Mouse (Mus musculus): ENCODE data around the gene C130032M10Rik. TPM values are rescaled to one million over a fixed set of nuclear protein-coding genes. Genes with fewer than 3 reads are reported as not detected.
"Not testable (repeated sequence)": the region's sequence is repeated elsewhere in the genome, so short reads cannot be mapped to it uniquely, and the experiment has no call there.

C130032M10Rik gene
- total RNA-seq, 2 experiments from 2014 or later: not detected

GRCm38 (mm10) chr9:114512831-114513230 is 2.7 kb upstream of the C130032M10Rik start:
- ATAC-seq (replicated peaks; ENCODE audit: low FRiP score, poor library complexity, severe bottlenecking): no peak

DNA sequence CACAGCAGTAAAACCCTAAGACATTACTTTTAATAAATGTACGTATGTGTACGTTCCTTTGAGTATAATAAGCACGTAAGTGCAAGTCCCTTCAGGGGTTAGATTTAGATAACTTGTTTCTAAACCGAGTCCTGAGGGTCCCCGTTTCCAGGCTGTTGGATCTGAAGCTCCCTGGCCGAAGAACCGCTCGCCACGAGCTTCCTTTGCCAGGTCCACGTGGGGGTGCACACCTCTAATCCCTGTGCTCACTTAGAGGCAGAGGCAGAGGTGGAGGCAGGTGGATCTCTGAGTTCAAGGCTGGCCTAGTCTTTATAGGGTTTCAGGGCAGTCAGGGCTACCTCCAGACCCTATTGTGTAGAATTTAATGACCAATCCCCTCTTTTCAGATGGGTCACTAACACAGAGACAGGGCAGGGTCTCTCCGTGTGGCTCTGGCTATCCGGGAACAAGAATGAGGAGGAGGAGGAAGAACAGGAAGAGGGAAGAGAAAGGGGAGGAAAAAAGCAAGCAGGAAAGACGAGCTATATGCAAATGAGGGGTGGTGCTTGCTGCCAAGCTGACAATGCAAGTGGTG is 2.5 kb downstream of the C130032M10Rik start:
- no peak for ATAC-seq (replicated peaks; ENCODE audit: low FRiP score, poor library complexity, severe bottlenecking)

DNA sequence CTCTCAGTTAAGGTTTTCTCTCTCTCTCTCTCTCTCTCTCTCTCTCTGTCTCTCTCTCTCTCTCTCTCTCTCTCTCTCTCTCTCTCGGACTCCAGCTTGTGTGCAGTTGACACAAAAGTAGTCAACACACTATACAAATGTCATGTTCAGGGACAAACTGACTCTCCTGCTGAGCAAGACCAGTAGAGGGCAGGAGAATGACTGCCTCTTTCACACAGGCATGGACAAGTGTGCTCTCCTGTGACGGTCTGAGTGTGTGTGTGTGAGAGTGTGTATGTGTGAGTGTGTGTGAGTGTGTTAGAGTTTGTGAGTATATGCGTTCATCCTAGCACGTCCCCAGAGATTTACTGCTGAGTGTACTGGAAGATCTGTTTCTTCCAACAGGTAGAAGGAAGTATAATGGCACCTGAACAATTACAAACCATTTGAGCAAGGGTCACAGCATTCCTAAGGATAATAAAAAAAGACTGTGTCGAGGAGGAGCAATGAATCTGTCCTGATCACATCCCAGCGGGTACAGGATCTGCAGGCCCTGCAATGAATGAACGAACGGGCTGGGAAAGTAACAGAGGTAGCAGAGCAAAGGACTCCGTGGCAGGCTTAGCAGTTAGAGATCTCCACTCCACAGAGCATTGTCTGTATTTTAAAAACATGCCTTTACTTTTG is 3.4 kb downstream of the C130032M10Rik start:
- ATAC-seq (replicated peaks; ENCODE audit: low FRiP score, poor library complexity, severe bottlenecking): no peak

GRCm38 (mm10) chr9:114520529-114520928 is 5.0 kb downstream of the C130032M10Rik start:
- ATAC-seq (replicated peaks; ENCODE audit: low FRiP score, poor library complexity, severe bottlenecking): not testable (repeated sequence)

- ATAC-seq (replicated peaks; ENCODE audit: low FRiP score, poor library complexity, severe bottlenecking): no peak
These were observed 6.5 kb downstream of the C130032M10Rik start for GRCm38 (mm10) chr9:114522041-114522440.

- ATAC-seq (replicated peaks; ENCODE audit: low FRiP score, poor library complexity, severe bottlenecking): no peak
These were observed 7.0 kb downstream of the C130032M10Rik start for GRCm38 (mm10) chr9:114522501-114522900.

DNA sequence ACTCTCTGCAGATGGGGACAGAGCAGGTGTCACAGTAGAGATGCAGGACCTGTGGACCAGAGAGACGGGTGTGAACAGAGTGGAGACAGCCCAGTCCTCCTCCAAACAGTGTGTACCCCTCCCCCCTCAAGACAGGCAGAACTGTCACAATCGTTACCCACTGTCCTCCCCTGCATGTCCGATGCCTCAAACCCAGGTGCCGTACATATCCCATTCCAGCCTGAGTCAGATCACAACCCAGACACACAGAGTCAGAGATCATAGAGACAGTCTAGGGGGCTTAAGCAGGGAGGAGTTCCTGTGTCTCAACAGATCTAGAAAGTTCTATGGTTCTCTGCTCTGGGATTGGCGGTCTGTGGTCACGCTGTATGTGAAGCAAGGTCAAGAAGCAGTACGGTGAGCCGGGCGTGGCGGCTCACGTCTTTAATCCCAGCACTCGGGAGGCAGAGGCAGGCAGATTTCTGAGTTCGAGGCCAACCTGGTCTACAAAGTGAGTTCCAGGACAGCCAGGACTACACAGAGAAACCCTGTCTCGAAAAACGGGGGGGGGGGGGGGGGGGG is 9.7 kb downstream of the C130032M10Rik start:
- no peak for ATAC-seq (replicated peaks; ENCODE audit: low FRiP score, poor library complexity, severe bottlenecking)

GRCm38 (mm10) chr9:114525891-114526290 is 10.4 kb downstream of the C130032M10Rik start:
- no peak for ATAC-seq (replicated peaks; ENCODE audit: low FRiP score, poor library complexity, severe bottlenecking)

DNA sequence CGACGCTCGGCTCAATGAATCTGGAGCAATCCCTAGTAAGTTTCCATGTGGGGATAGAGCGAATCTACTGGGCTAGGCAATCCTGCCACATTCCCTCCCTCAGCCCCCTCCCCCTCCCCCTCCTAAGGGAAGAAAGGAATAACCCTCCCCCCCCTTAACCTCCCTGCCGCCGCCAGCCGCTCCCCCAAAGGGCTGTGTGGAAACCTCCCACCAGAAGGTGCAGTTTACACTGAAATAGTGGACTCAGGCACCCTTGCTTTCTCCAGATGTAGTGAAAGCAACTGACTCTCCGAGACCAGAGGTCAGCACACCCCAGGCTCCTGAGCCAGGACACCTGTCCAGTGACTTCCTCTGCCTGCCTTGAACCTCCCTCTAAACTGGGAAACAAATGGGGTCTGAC is 11.1 kb downstream of the C130032M10Rik start:
- ATAC-seq (replicated peaks; ENCODE audit: low FRiP score, poor library complexity, severe bottlenecking): no peak

- ATAC-seq (replicated peaks; ENCODE audit: low FRiP score, poor library complexity, severe bottlenecking): no peak
These were observed 11.6 kb downstream of the C130032M10Rik start for GRCm38 (mm10) chr9:114527085-114527484.

- ATAC-seq (replicated peaks; ENCODE audit: low FRiP score, poor library complexity, severe bottlenecking): no peak
These were observed 12.6 kb downstream of the C130032M10Rik start for GRCm38 (mm10) chr9:114527992-114528679.

- ATAC-seq (replicated peaks; ENCODE audit: low FRiP score, poor library complexity, severe bottlenecking): no peak
These were observed 13.2 kb downstream of the C130032M10Rik start for GRCm38 (mm10) chr9:114528680-114529048.

GRCm38 (mm10) chr9:114531276-114531675 is 15.8 kb downstream of the C130032M10Rik start:
- ATAC-seq (replicated peaks; ENCODE audit: low FRiP score, poor library complexity, severe bottlenecking): no peak

DNA sequence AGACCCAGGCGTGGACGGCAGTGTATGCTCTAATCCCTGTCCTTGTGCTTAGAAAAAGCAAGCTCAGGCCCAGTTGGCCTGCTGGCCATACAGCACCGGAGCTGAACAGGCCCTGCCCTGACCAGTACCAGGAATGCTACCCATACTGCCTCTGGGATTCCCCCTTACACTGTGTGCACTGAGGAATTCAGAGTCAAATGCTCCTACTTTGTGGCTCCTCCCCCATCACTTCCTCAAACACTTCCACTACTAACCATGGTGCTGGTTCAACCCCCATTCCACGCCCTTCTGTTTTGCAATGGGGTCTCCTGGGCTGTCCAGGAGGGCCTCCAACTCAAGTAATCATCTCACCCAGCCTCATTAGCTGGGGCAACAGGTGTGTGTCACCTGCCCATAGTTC is 18.4 kb downstream of the C130032M10Rik start:
- no peak for ATAC-seq (replicated peaks; ENCODE audit: low FRiP score, poor library complexity, severe bottlenecking)

GRCm38 (mm10) chr9:114534747-114535517 is 19.4 kb downstream of the C130032M10Rik start:
- no peak for ATAC-seq (replicated peaks; ENCODE audit: low FRiP score, poor library complexity, severe bottlenecking)

DNA sequence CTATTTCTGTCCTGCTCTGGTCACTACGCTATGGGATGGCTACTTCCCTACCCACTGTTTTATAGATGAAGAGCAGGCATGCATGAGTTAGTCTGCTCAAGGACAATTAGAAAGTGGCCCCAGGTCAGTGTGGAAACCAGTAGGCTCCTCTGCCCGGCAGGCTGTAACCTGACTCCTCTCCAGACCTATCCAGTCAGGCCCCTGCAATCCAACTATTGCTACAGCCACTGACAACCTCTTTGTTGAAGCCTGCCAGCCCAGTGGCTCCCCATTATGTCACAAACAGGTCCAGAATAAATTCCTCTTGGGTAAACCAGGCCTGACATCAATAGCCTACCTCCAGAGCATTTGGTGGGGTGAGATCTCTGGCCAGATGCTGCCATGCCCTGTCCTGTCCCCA is 21.1 kb downstream of the C130032M10Rik start:
- no peak for ATAC-seq (replicated peaks; ENCODE audit: low FRiP score, poor library complexity, severe bottlenecking)

- ATAC-seq (replicated peaks; ENCODE audit: low FRiP score, poor library complexity, severe bottlenecking): no peak
These were observed 23.6 kb downstream of the C130032M10Rik start for GRCm38 (mm10) chr9:114538996-114539563.

DNA sequence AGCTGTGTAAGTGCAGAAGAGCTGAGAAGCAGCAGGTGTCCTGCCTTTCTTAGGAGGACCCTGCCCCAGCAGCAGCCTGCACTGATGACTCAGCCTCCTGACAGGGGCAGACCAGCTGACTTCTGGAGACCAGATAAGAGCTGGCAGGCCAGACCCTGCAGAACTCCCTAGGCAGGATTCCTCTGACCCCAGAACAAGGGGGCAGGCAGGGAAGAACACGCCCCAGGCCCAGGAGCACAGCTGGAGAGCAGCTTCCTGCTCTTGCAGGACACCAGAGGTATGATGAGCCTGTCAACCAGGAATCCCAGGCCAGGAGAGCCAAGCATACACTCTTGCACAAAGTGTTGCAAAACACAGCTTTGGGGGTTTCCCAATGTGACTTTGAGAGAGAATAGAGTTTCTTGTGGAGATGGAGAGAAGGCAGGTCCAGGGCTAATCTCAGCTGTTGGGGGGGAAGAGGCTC is 25.8 kb downstream of the C130032M10Rik start:
- no peak for ATAC-seq (replicated peaks; ENCODE audit: low FRiP score, poor library complexity, severe bottlenecking)

GRCm38 (mm10) chr9:114543882-114544753 is 28.6 kb downstream of the C130032M10Rik start:
- no peak for ATAC-seq (replicated peaks; ENCODE audit: low FRiP score, poor library complexity, severe bottlenecking)

All from erythroid progenitor cell, adult 5-6 weeks (primary cell).